Mouse (Mus musculus) layer of hippocampus, adult 18-20 months (tissue): ENCODE data around the gene Timeless. TPM values are rescaled to one million over a fixed set of nuclear protein-coding genes. Genes with fewer than 3 reads are reported as not detected.
"Not testable (repeated sequence)": the region's sequence is repeated elsewhere in the genome, so short reads cannot be mapped to it uniquely, and the experiment has no call there.

Experiments used
- DNase-seq, 2 experiments: peaks; one replicate each; pipeline ENCODE4 v3.0.0; 2022; ENCODE audit warnings: low spot score in 2 of 2
- total RNA-seq, 2 experiments: library from RNA; stranded (reverse); gene quantifications; 2 replicates each; pipeline ENCODE4 v1.2.3; 2021

Gene Timeless
- total RNA-seq, 2 experiments from 2014 or later: 4.1 to 4.6 TPM

- DNase-seq: peak in 1 of 2 experiments; percentile 70
Measured at GRCm38 (mm10) chr10:128283604-128284579, 52.0 kb downstream of the Timeless start.

- DNase-seq: not testable (repeated sequence)
Measured at GRCm38 (mm10) chr10:128290594-128290993, 58.7 kb downstream of the Timeless start.

GRCm38 (mm10) chr10:128296370-128297090 lies 64.7 kb downstream of the Timeless start:
- no peak for DNase-seq

- no peak for DNase-seq
Measured at GRCm38 (mm10) chr10:128297221-128297620, 65.4 kb downstream of the Timeless start.

- DNase-seq: no peak
Measured at GRCm38 (mm10) chr10:128297622-128298021, 65.8 kb downstream of the Timeless start.

- DNase-seq: no peak
Measured at GRCm38 (mm10) chr10:128298243-128298642, 66.4 kb downstream of the Timeless start.

GRCm38 (mm10) chr10:128298702-128299171 lies 66.9 kb downstream of the Timeless start, which contains the start of gene Il23a:
Gene Il23a, minus strand, starts transcription at chr10:128298752.
- no peak for DNase-seq

- peak in 1 of 2 experiments; percentile 6 for DNase-seq
Measured at GRCm38 (mm10) chr10:128302357-128302756, 70.5 kb downstream of the Timeless start.

Other genes starting within 250 kb of the Timeless start
- not detected for gene Hsd17b6, start 224.5 kb upstream of the Timeless start, total RNA-seq
- gene Prim1, start 216.9 kb upstream of the Timeless start, total RNA-seq: 1 to 10 TPM; 6.8 to 7.4 TPM
- 100 to 1,000 TPM; 338 to 356 TPM for gene Naca, start 196.5 kb upstream of the Timeless start, total RNA-seq
- gene Ptges3, start 173.1 kb upstream of the Timeless start, total RNA-seq: 100 to 1,000 TPM; 146 to 153 TPM
- 1,000 to 10,000 TPM; 1,726 to 1,851 TPM for gene Atp5b, start 148.8 kb upstream of the Timeless start, total RNA-seq
- 10 to 100 TPM; 39.6 to 41.9 TPM for gene Baz2a, start 140.5 kb upstream of the Timeless start, total RNA-seq
- 10 to 100 TPM; 12.9 to 15.3 TPM for gene Rbms2, start 51.8 kb upstream of the Timeless start, total RNA-seq
- gene Gls2, start 37.6 kb upstream of the Timeless start, total RNA-seq: 10 to 100 TPM; 19.6 to 19.7 TPM
- 10 to 100 TPM; 10.1 to 10.2 TPM for gene Spryd4, start 20.3 kb upstream of the Timeless start, total RNA-seq
- gene Mip, start 6.2 kb upstream of the Timeless start, total RNA-seq: not detected
- not detected for gene Apon, start 22.0 kb downstream of the Timeless start, total RNA-seq
- not detected for gene Apof, start 36.6 kb downstream of the Timeless start, total RNA-seq
- gene Stat2, start 38.5 kb downstream of the Timeless start, total RNA-seq: 10 to 100 TPM; 32.0 to 32.1 TPM
- not detected for gene Il23a, start 66.7 kb downstream of the Timeless start, total RNA-seq
- 10 to 100 TPM; 12.9 to 13.2 TPM for gene Pan2, start 71.3 kb downstream of the Timeless start, total RNA-seq
- gene Cnpy2, start 90.4 kb downstream of the Timeless start, total RNA-seq: 10 to 100 TPM; 79.5 to 88.1 TPM
- gene Cs, start 105.7 kb downstream of the Timeless start, total RNA-seq: 100 to 1,000 TPM; 227 to 229 TPM
- gene Coq10a, start 136.9 kb downstream of the Timeless start, total RNA-seq: 10 to 100 TPM; 49.5 to 49.7 TPM
- gene Ankrd52, start 145.1 kb downstream of the Timeless start, total RNA-seq: 10 to 100 TPM; 45.4 to 49.6 TPM
- under 1 TPM in 1 of 2 experiments, not detected in 1; 0.37 TPM for gene Slc39a5, start 169.2 kb downstream of the Timeless start, total RNA-seq
- 10 to 100 TPM; 96.5 to 98.5 TPM for gene Nabp2, start 179.4 kb downstream of the Timeless start, total RNA-seq
- gene Rnf41, start 179.6 kb downstream of the Timeless start, total RNA-seq: 10 to 100 TPM; 74.0 to 76.8 TPM
- gene Smarcc2, start 227.2 kb downstream of the Timeless start, total RNA-seq: 100 to 1,000 TPM; 242 to 261 TPM